ENCODE assay signal across 29 mouse cellular contexts in genomic region chr6:91990101-91990500, GRCm38 (mm10). TPM values are rescaled to one million over a fixed set of nuclear protein-coding genes. Genes with fewer than 3 reads are reported as not detected.
A peak's percentile ranks its signal among the peaks of the same experiment; 100 is the strongest.
DNase-seq lines count a peak whose midpoint lies in the region; ATAC-seq and TF ChIP-seq lines count a peak whose summit lies in the region.
"Had no signal": no experiment of that assay in that cellular context is flagged by ENCODE, and none has a peak within 500 bp of the region (broad histone marks: within the 10 kb centered on the region; RNA-seq: fewer than 3 reads in every experiment).

No protein-coding gene starts in this region.

- H3K4me1 ChIP-seq in stomach, postnatal 0 days (replicated peaks; ENCODE audit: control insufficient read depth, insufficient read depth) = no peaks in the 10 kb centered on the region
- H3K4me1 ChIP-seq: embryonic facial prominence, embryonic 13.5 days; forebrain, embryonic 12.5 days had no signal

- H3K4me2 ChIP-seq in stomach, postnatal 0 days (replicated peaks; ENCODE audit: low read depth) = no peak overlapping the region
- H3K4me2 ChIP-seq: embryonic facial prominence, embryonic 13.5 days; forebrain, embryonic 12.5 days; heart, embryonic 11.5 days; hindbrain, embryonic 13.5 days had no signal

- no peaks in the 10 kb centered on the region for H3K27me3 ChIP-seq in stomach, postnatal 0 days (ENCODE audit: control insufficient read depth, insufficient read depth, low read length)
- H3K27me3 ChIP-seq: embryonic facial prominence, embryonic 13.5 days; forebrain, embryonic 12.5 days had no signal

- intact Hi-C loops in heart, postnatal 10 days (cut with DNase I) = no loop called here

- TF ChIP-seq CTCF in stomach, postnatal 0 days (IDR thresholded peaks at IDR 0.05; ENCODE audit: low read depth) = no peak

- no peak for TF ChIP-seq EP300 in stomach, postnatal 0 days (optimal IDR thresholded peaks at IDR 0.05)

- no peak overlapping the region for H3K9ac ChIP-seq in stomach, postnatal 0 days (ENCODE audit: low read length)
- H3K9ac ChIP-seq: embryonic facial prominence, embryonic 13.5 days; forebrain, embryonic 12.5 days; hindbrain, embryonic 13.5 days had no signal

- H3K9me3 ChIP-seq in stomach, postnatal 0 days (ENCODE audit: control insufficient read depth, low read length) = no peaks in the 10 kb centered on the region
- H3K9me3 ChIP-seq: embryonic facial prominence, embryonic 10.5 days; embryonic facial prominence, embryonic 13.5 days; forebrain, embryonic 12.5 days; hindbrain, embryonic 10.5 days; hindbrain, embryonic 13.5 days had no signal

- no peak overlapping the region for H3K27ac ChIP-seq in stomach, postnatal 0 days (replicated peaks)
- H3K27ac ChIP-seq: embryonic facial prominence, embryonic 10.5 days; embryonic facial prominence, embryonic 13.5 days; forebrain, embryonic 12.5 days; hindbrain, embryonic 10.5 days; hindbrain, embryonic 13.5 days had no signal

- no peak overlapping the region for H3K4me3 ChIP-seq in stomach, postnatal 0 days (ENCODE audit: low read depth, low read length)
- H3K4me3 ChIP-seq: embryonic facial prominence, embryonic 10.5 days; embryonic facial prominence, embryonic 13.5 days; erythroblast, embryonic 14.5 days; forebrain, embryonic 12.5 days; hindbrain, embryonic 10.5 days; hindbrain, embryonic 13.5 days had no signal

- ATAC-seq in stomach, postnatal 0 days (ENCODE audit: low FRiP score, low TSS enrichment) = no peak
- ATAC-seq: CD4-positive, CD25-positive, alpha-beta regulatory T cell, adult 4 months; forebrain, embryonic 16.5 days; hindbrain, embryonic 16.5 days; inflammation-experienced regulatory T-cells, adult 6 months; intestine, embryonic 16.5 days had no signal

- DNase-seq in brain, adult 2 months (ENCODE audit: low read depth, low spot score) = peak; percentile 61
- peak; percentile 31 to 42 for DNase-seq in cerebellum, adult 18-20 months
- peak; percentile 44 for DNase-seq in cerebellum, adult 9-10 months
- DNase-seq in cerebellum, postnatal 36 days = peak; percentile 33 to 43
- DNase-seq in stomach, postnatal 0 days (ENCODE audit: low spot score) = no peak
- DNase-seq in heart, postnatal 10 days = no peak
- DNase-seq: adrenal gland, adult 2 months; adrenal gland, postnatal 14 days; embryo, embryonic 11 days; gastrocnemius, postnatal 10 days; gastrocnemius, postnatal 36 days; heart, adult 11 months; heart, postnatal 36 days; kidney, adult 18-20 months; kidney, adult 9 months had no signal

- H3K36me3 ChIP-seq in stomach, postnatal 0 days (ENCODE audit: control insufficient read depth, insufficient read depth, low read length) = no peaks in the 10 kb centered on the region
- H3K36me3 ChIP-seq: embryonic facial prominence, embryonic 10.5 days; embryonic facial prominence, embryonic 13.5 days; forebrain, embryonic 12.5 days; hindbrain, embryonic 10.5 days had no signal

- 70% methylated on average over 8 of the region's 8 CpGs for WGBS in stomach, postnatal 0 days

RNA-seq across cellular contexts. Expression of gene Fgd5, which starts 11.4 kb away (rescaled TPM):
- 2.5 and 2.7 TPM in 2 replicates for polyA plus RNA-seq in stomach, postnatal 0 days (2015; fragmentation: Nextera tagmentation; extraction: Ambion mirVana)
- total RNA-seq in heart, postnatal 10 days (2021) = 10 to 100 TPM; 34.1 to 38.2 TPM
- total RNA-seq: MEL had no signal
- polyA plus RNA-seq: C2C12; inflammation-experienced regulatory T-cells, adult 6 months had no signal

Comparison
In these comparisons a context has a peak if more than half of its experiments do, and no peak if none do; other contexts are left out.
1. DNase-seq: peak in brain, adult 2 months (single experiment), cerebellum, adult 18-20 months (2 of 2), cerebellum, adult 9-10 months (single experiment) and cerebellum, postnatal 36 days (2 of 2); none in stomach, postnatal 0 days (single experiment) and heart, postnatal 10 days (0 of 2).